Mouse (Mus musculus): ENCODE results near the gene Pold4.

Pold4 gene

DNA sequence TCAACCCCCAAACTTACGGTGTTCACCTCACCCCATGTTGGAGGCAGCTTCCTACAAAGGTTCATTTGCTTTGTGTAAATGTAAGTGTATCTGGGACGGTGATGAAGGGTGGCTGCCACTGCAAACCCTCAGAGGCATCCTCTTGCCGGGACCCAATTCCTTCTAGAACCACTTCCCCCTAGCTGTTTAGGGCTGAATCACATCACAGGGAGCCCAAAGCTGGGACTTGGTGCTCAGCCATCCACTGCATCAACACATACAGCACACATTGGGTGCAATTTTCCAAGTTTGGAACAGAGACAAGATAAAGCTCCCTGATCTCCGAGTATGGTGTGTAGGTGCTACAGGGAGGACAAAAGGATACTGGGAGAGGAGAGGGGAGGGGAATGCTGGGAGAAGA lies 26.8 kb upstream of the Pold4 start:
- no peak for DNase-seq (ENCODE audit: low spot score)

DNA sequence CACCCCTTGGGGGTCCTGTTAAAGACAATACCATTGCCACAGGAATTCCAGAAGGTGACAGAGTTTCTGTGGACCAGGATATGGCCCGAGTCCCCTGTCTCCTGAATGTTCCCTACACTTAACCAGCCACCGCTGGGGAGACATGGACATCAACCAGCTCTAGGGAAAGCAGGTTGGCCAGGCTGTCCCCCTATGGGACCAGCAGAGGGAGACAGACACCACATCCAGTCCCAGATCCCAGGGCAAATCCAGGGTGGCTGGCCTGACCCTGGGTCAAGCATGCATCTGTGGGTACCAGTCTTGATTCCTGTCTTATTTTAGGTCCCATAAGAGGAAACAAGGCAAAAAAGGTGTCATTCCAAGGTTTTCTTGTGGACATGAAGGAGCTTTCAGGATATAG lies 24.7 kb upstream of the Pold4 start:
- peak; percentile 79 for DNase-seq (ENCODE audit: low spot score)

DNA sequence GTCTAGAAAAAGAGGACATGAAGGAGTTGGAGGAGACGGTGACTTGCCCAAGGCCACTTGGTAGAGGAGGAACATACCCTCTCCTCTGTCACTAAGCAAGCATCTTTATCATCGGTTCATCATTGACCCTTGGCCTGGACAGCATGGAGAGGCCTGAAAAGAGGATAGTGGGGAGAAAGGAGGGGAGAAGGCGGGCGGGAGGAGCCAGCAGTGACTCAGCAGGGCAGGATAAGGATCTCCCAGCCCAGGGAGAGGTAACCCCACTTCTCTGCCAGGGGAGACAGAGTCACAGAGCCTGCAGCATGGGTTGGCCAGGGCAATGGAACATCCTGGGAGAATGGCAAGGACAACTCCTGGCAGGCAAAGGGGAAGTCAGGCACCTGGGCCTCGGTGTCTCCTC lies 23.1 kb upstream of the Pold4 start:
- DNase-seq (ENCODE audit: low spot score), result no peak

DNA sequence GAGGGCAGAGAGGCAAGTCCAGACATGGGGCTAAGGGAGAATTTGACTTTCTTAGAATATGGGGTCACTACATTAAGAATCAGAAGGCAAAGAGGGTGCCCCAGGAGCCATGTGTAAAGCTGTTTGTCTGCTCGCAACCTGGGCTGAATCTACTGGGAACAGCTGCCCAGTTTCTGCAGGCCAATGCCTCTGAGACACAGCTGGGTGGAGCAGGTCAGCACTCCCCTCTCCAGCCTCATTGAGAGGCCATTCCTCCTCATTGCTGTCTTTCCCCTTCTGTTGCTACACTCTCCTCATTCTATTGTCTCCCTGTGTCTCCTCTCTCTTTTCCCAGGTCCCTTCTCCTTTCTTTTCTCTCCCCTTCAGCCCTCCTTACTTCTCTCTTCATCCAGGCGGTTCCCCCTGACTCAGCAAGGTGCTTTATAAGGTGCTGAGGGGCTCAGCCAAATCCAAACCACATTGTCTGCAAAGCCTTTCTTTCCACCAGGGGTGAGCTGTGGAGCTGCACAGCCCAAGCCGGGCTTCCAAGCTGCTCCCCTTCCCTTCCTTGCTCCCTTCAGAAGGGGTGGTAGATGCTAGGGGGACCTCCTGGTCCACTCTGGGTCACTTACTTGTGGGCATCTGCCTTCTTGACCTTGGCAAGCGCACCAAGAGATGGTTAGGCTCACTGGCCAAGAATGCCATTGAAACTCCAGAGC lies 19.7 kb upstream of the Pold4 start:
- no peak for DNase-seq (ENCODE audit: low spot score)

DNA sequence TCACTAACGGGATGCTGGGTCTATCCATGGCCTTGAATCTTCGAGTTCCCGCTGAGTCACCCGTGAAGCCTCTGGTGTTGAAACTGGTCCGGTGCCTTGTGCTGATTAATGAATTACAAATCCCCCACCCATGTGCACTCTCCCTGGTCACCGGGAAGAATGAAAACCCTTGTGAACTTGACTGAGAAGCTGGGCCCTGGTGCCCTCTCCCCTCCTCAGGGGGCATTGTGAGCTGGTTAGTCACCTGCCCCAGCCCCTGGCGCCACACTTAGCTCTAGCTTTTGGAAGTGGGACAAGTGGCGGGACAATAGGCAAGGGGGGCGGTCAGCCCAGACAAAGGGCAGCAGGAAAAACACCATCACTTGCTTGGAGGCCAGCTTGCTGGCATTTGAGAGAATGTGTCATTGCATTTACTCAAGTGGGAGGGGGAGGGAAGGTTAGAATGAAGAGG lies 18.1 kb upstream of the Pold4 start:
- DNase-seq (ENCODE audit: low spot score), result peak; percentile 46

DNA sequence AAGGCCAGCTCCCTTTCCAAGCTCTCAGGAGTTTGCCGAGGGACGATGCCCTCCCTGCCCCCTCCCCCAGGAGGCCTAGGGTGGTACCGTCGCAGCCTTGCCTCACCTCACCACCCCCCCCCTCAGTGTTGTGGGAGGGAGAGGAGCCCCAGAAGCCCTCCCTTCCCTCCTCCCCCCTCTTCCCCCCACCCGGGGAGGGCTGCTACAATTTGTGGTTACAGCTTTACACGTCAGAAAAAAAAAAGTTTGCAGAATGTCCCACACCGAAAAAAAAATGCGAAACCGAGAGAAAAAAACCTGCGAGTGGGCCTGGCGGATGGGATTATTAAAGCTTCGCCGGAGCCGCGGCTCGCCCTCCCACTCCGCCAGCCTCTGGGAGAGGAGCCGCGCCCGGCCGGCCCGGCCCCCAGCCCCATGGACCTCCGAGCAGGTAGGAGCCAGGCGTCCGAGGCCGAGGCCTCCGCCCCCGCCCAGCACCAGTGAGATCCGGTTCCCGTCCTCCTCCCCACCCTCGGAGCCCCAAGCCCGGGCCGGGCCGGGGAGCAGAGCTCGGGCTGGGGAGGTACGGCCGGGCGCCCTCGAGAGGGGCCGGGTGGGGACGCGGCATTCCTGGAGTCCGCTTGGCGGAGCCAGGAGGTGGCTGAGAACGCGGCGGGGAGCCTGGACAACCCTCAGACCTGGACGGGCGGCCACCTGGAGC lies 17.5 kb upstream of the Pold4 start, which contains the start of the genes Clcf1 and AC109138.7:
Clcf1 (plus strand) TSS at position 168 of the 700 bp plus-strand sequence.
AC109138.7 (plus strand) TSS at position 287 of the 700 bp plus-strand sequence.
- peak; percentile 66 for DNase-seq (ENCODE audit: low spot score)

DNA sequence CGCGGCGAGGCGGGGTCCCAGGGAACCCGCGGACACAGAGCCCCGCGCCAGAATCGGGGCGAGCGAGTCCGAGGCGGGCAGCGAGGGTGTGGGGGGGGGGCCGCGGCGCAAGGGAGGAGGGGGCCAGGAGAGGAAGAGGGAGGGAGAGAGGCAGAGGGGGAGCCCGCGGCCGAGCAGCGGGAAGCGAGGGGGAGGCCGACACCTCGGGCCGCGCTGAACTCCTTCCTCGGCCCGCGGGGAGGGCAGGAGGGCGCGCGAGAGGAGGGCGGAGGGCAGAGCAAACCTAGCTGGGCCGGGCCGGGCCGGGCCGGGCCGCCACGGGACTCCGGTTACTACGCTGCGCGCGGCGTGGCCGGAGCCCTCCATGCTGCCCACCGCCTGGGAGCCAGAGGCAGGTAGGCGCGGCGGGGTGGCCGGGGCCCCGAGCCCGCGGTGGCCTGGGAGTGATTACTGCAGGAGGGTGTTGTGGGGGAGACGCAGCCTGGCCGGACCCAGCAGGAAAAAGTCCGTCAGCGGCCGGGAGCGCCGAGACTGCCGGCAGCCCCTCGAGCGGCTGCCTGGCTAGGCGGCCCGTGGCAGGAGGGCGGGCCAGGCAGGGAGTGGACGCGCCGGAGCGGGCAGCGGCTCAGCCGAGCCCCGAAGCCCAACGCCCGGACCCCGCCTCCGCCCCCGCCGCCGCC lies 16.8 kb upstream of the Pold4 start:
- DNase-seq (ENCODE audit: low spot score), result peak; percentile 68

DNA sequence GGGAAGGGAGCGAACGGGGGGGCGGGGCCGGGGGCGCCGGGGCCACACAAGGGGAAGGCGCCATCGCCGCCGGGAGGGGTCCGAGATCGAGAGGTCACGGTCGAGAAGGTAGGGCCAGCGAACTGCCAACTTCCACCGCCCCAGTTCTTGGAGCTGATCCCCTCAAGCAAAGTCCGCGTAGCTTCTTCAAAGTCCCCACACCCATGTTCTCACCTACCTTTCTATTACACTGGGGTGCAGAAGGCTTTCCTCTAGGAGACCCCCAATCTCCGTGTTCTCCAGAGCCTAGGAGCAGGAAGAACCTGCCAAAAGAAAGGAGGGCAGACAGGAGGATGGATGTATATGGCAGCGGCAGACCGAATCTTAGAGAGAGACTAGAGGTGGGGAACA lies 16.3 kb upstream of the Pold4 start:
- DNase-seq (ENCODE audit: low spot score), result no peak

DNA sequence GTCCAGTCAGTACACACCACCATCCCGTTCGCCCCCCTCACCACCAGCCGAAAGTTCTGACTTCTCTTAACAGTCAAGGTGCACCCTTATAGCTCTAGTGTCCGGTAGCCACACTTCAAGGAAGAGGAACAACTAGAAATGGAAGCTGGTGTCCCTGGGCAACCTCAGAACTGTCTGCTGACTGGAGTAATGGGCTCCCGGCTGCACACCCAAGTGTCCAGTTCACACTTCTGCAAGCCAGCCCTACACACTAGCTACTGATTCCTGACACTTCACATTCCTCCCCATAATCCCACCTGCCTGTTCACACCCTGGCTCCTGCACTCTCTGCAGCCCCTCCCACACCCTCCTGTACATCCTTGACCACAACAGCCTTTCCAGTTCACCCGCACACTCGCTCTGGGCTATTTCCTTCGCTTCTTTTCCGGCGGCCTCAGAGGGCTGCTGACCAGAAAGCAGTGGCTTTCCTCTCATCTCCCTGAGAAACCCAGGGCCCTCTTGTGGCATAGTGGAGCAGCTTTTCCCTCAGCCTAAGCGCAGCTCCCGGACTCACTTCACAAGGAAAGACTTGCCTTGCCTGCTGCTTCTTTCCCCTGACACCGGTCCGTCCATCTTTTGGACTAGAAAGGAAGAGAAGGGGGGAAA lies 15.5 kb upstream of the Pold4 start:
- DNase-seq (ENCODE audit: low spot score), result peak; percentile 68

DNA sequence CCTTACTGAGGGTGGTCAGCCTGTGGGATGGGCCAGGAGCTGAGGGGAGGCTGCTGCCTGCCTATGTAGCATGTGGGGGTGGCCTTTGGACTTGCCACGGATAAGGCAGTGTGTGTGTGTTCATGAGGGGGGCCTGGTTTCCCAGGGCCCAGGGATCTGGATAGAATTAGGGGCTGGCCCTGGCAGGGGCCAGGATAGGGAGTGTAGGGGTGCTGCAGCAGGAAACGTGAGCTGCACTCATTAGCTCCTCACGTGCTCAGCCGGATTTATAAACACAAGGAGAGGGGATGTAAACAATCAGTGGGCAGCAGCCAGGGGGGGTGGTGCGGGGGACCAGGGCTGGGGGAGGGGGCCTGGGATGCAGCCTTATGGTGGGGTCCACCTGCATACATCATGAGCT lies 14.6 kb upstream of the Pold4 start:
- DNase-seq (ENCODE audit: low spot score), result no peak

DNA sequence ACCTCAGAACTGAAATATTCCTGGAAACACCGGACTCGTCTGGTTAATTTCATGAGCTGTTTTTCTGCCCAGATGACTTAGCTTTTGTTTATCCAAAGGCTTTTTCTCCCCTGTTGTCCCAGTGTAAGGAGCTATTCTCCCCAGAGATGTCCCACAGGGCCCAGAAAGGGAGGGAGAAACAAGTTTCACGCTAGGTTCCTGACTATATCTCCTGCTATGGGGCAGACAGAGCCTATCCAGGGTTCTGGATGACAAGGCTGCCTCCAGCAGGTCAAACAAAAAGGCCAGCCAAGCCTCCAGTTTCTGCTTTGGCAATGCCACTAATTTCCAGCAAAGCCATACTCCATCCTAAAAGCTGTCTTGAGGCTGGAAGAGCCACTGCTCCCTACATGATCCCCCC lies 13.8 kb upstream of the Pold4 start:
- no peak for DNase-seq (ENCODE audit: low spot score)

DNA sequence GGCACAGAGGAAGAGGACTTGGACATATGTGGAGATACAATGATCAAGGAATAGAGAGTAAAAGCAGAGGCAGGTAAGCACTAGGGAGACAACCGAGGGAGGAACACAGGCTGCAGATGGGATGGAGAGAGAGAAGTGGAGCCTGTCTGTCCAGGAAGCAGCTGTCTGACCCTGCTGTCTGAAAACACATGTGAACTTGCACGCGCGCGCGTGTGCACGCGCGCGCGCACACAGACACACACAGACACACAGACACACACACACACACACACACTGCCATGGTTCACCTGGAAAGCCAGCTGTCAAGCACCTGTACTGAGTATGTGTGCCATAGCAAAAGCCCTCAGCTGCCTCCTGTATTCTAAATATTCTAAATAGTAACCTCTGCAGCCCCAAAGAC lies 13.4 kb upstream of the Pold4 start:
- DNase-seq (ENCODE audit: low spot score), result no peak

DNA sequence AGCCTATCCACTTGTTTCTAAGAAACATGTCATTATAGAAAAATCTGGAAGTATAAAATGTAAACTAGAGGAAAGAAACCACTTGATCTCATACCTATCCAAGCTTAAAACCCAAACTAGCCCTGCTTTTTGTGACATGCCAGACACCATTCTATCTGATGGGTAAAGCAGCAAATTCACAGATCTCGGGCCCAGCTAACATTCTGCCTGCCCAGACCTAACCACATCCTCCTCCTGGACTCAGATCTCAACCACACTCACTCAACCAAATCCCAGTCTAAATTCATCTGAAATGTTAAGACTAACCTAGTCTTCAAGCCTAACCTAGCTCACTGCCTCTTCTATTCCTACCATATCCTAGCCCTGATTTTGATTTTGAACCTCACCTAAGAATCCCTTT lies 12.9 kb upstream of the Pold4 start:
- no peak for DNase-seq (ENCODE audit: low spot score)

DNA sequence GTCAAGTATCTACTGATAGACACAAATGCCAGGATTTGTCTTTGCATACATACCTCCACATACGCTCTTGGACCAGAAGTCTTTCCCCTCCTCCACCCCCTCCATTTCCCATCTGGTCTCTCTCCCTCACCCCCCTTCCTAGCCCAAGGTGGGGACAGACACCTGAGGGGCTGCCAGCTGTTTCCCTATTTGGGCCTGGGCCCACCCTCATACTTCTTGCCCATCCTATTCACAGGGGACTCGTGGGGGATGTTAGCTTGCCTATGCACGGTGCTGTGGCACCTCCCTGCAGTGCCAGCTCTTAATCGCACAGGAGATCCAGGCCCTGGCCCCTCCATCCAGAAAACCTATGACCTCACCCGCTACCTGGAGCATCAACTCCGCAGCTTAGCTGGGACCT lies 11.8 kb upstream of the Pold4 start:
- no peak for DNase-seq (ENCODE audit: low spot score)

DNA sequence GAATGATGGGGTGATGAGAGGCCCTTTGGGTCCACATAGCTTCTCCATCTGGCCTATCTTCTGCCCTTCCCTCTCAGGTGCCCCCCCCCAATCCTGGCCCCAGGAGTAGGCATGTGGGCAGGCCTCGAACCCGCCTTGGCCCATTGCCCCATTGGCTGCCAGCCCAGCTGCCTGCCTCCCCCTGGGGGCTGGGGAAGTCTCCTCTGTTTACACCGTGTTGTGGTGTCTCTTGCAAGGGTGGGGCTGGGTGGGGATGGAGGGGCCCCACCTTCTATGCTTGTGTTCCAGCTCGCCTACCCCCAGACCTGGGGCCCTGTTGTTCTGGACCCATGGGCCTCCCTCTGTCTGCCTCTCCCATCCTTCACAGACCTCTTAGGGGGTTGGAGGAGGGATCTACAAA lies 11.3 kb upstream of the Pold4 start:
- peak; percentile 70 for DNase-seq (ENCODE audit: low spot score)

DNA sequence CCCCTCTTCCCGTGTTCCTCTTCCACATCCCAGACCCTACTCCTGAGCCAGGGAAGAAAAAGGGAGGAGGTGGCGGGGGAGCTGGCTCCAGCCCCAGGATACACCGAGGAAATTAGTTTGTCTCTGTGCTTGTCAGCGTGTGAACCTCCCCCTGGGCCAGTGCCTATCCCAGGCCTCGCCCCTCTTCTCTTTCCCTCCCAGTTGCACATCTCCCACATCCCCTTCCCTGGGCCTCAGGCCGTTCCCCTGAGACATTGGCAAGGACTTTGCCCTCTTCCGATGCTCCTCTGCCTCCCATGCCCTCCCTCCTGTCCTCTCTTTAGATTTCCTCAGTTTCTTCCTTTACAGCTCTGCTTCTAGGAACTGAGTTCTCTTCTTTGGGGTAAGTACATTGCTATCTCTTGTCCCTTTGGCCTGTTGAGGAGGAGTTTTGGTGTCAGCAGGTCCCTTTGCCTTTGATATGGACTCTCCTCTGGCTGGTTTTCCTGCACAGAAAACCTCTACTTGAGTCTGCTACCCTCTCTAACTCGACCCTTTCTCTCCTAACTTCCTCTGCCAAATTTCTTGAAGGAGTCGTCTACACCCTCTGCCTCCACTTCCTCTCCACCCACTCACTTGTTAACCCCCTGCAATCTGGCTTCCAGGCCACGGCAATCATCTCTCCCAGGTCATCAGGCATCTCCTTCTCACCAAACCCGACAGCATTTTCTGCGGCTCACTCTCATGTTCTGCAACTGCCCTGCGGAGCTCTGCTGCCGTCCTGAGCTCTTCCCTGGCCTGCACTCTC lies 10.5 kb upstream of the Pold4 start:
- DNase-seq (ENCODE audit: low spot score), result peak; percentile 66

DNA sequence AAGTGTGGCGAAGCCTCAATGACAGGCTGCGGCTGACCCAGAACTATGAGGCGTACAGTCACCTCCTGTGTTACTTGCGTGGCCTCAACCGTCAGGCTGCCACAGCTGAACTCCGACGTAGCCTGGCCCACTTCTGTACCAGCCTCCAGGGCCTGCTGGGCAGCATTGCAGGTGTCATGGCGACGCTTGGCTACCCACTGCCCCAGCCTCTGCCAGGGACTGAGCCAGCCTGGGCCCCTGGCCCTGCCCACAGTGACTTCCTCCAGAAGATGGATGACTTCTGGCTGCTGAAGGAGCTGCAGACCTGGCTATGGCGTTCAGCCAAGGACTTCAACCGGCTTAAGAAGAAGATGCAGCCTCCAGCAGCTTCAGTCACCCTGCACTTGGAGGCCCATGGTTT lies 9.5 kb upstream of the Pold4 start:
- DNase-seq (ENCODE audit: low spot score), result no peak

DNA sequence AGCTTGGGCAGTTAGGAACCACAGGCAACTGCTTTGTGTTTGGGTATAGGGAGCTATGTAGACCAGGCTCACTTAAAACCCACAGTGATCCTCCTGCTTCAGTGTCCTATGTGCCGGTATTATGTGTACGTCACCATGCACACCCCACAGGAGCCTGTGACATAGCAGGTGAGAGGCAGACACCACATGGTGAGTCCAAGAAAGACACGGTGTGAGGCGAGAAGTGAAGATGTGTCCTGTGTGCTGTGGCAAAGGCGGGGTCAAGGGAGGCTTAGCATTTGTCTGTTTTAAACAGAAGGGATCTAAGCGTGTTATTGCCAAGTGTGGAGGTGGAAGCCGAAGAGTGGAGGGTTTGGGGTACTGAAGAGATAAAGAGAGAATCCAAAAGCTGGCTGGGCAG lies 4.9 kb upstream of the Pold4 start:
- DNase-seq (ENCODE audit: low spot score), result no peak

DNA sequence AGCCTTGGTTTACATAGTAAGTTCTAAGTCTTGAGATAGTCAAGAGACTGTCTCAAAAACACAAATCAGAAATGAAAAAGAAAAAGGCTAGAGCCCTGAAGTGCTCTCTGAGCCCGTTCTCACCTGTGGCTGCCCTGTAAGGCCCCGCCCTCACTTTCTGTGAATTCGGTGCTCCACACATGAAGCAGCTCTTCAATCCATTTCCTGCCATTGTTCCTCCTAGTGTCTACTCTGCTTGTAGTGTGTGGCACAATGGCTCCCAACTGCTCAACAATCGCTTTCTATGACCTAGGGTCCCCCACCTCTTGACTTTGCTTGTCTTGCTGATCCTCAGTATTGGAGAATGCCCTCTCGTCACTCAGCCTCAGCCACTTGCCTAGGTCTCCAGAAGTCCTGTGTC lies 4.3 kb upstream of the Pold4 start:
- DNase-seq (ENCODE audit: low spot score), result no peak

DNA sequence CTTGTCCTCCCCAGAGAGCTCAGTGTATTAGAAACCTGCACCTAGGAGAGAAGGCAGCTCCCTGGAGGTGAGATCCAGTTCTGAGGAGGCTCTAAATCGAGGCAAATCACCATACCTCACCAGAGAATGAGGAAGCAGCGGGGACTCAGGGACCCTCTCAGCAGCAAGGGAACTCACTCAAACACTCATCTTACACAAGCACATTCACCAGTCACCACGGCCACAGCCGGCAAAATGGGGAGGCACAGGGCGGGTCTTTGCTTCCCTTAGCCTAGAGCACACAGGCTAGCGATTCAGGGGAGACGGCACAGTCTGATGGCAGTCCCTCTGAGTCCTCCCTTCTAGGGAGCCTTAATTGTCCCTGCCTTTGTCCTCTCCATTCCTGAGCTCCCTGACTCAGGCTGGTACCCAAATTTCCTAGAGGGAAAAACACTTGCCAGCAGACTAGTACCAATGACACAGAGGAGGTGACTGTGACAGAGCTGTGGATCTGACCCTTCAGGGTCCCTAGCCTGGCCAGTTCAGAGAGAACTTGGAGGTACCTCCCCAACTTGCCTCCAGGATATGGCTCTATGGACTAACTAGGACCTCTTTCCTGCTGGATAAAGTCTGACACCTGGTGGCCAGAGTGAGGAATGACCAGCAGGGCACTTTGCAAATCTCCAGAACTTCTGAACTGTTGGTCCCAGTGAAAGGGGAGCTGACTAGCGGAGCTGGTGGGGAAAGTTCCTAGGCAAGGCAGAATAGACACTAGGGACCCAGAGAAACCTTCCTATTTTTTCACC lies 3.6 kb upstream of the Pold4 start:
- DNase-seq (ENCODE audit: low spot score), result peak; percentile 74

DNA sequence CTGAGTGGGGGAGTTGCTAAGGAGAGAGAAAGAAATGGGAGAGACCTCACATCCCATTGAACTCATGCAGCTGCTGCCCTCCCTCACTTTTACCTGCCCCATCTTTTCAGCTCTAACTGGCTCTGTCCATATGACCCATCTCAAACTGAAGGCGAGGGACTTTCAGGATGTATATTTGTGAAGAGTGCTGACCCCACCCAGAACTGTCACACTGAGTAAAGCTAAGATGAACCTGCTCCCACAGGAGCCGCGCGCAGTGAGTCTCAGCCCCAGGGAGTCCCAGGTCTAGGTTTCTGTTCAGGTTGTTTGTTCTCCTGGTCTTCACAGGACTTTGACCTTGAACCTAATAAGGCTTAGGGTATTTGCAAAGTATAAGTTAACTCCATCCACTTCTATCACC lies 2.8 kb upstream of the Pold4 start:
- DNase-seq (ENCODE audit: low spot score), result no peak

All from testis, postnatal 10 days (tissue).